Mouse (Mus musculus) embryonic facial prominence, embryonic 12.5 days (tissue): ENCODE measurements around the gene B3galnt2. TPM values are rescaled to one million over a fixed set of nuclear protein-coding genes. Genes with fewer than 3 reads are reported as not detected.
"Not testable (repeated sequence)": the region's sequence is repeated elsewhere in the genome, so short reads cannot be mapped to it uniquely, and the experiment has no call there.

Source experiments
- ATAC-seq: fragments of 200-750 bp; cut with Nextera tagmentation; 2 replicates; pipeline ENCODE4 v1.8.0; 2017; ENCODE audit not compliant: insufficient number of reproducible peaks, insufficient read depth, low FRiP score, low TSS enrichment
- H3K27ac ChIP-seq: fragments of 300-500 bp; sonication (generic); 2 replicates; pipeline ENCODE4 v1.5.1; 2016; ENCODE audit warnings: mild to moderate bottlenecking
- H3K27me3 ChIP-seq: fragments of 300-500 bp; sonication (generic); 2 replicates; pipeline ENCODE4 v1.6.1; 2016; ENCODE audit warnings: mild to moderate bottlenecking, moderate library complexity
- H3K36me3 ChIP-seq: fragments of 300-500 bp; sonication (generic); 2 replicates; pipeline ENCODE4 v1.6.1; 2016; ENCODE audit warnings: mild to moderate bottlenecking
- H3K4me1 ChIP-seq: fragments of 300-500 bp; sonication (generic); 2 replicates; pipeline ENCODE4 v1.6.1; 2016
- H3K4me2 ChIP-seq: fragments of 300-500 bp; sonication (generic); replicated peaks from 2 replicates; pipeline ENCODE4 v1.6.1; 2016; ENCODE audit warnings: mild to moderate bottlenecking, moderate library complexity
- H3K4me3 ChIP-seq: fragments of 300-500 bp; sonication (generic); 2 replicates; pipeline ENCODE4 v1.5.1; 2016; ENCODE audit warnings: mild to moderate bottlenecking
- H3K9ac ChIP-seq: fragments of 300-500 bp; sonication (generic); 2 replicates; pipeline ENCODE4 v1.6.1; 2016; ENCODE audit warnings: mild to moderate bottlenecking, moderate library complexity
- H3K9me3 ChIP-seq: fragments of 300-500 bp; sonication (generic); 2 replicates; pipeline ENCODE4 v1.6.1; 2016; ENCODE audit warnings: mild to moderate bottlenecking, moderate library complexity
- WGBS: fragments of 180-500 bp; shearing (Covaris S2); methylation state at CpG from one replicate; pipeline ENCODE4 v1.1.7; 2016; 5-methylcytosine and 5-hydroxymethylcytosine counted together
- polyA plus RNA-seq: library from polyadenylated mRNA; unstranded; fragments of >200 nt; fragmentation: Nextera tagmentation; extraction: Ambion mirVana; gene quantifications from 2 replicates; pipeline ENCODE4 v1.2.1, GENCODE M21; 2016

B3galnt2 gene
- polyA plus RNA-seq, 1 experiment from 2014 or later, result 45.6 TPM

DNA sequence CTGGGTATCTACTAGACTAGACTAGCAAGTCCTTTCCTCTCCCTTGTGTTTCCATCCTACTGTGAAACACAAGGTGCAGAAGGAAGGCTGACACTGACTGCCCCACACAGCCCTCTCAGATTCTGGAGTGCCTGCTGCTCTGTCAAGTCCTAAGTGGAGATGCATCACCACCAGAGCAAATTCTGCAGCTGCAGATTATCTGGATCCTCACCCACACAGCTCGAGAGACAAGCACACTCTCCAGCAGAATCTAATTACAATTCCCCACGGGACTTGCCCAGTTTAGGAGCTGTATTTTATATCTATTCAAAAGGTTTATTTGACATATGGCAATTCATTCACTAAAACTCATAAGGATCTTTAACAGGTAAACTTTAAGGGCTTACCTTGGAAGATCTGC, 51.8 kb downstream of the B3galnt2 start:
- H3K4me3 ChIP-seq, result no peak overlapping the region
- no peaks in the 10 kb centered on the region for H3K4me1 ChIP-seq
- no peaks in the 10 kb centered on the region for H3K9me3 ChIP-seq
- no peak for ATAC-seq
- WGBS, result 68% methylated on average over 2 of the region's 2 CpGs
- no peak overlapping the region for H3K9ac ChIP-seq
- H3K27me3 ChIP-seq, result no peaks in the 10 kb centered on the region
- H3K36me3 ChIP-seq, result peaks cover 38% of the 10 kb centered on the region
- H3K4me2 ChIP-seq, result no peak overlapping the region
- no peak overlapping the region for H3K27ac ChIP-seq

DNA sequence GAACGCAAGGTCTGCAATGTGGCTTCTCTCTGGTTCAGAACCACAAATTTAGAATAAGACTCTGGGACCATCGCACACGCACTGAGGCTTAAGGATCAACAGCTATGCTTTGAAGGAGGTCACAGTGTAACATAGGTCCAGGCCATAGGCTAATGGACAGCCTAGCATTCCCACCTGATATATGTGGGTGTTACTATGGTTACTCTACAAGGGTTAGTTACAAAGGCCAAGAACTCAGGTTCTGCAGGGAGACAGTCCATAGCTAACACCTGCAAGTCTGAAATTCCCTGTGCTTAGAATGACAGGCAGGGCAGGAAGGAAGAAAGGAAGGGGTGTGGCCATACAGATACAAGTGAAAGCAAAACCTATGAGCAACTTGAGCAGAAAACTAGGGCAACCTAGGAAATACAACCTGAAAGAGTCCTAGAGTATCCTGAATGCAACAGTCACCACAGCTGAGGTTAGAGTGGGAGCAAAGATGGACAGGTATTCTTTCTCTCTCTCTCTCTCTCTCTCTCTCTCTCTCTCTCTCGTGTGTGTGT, 57.3 kb downstream of the B3galnt2 start:
- Histone ChIP-seq H3K27me3 (no peaks in the 10 kb centered on the region), H3K36me3 (peaks cover 47% of the 10 kb centered on the region), H3K4me3 (no peak overlapping the region), H3K27ac (no peak overlapping the region), H3K4me2 (no peak overlapping the region), H3K4me1 (no peaks in the 10 kb centered on the region), H3K9ac (no peak overlapping the region), H3K9me3 (no peaks in the 10 kb centered on the region)
- no peak for ATAC-seq
- WGBS, result 91% methylated on average over 4 of the region's 4 CpGs

DNA sequence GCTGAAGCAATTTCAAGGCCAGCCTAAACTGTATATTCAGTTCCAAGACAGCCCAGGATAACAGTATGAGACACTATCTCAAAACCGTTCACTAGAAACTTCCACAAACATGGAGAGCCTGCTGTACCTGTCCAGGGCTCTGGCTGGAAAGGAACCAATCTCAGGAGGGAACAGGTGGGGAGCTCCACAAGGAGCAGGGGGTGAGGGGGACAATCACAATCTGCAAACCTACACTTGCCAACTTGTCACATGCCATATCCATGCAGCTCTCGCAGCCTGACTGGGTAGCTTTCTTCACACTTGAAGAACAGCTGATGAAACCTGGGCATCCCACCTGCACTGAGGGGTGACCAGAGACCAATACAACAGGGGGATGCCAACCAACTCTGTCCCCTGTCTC, 59.7 kb downstream of the B3galnt2 start:
- WGBS, result 95% methylated on average over 2 of the region's 2 CpGs
- no peak for ATAC-seq
- H3K4me3 ChIP-seq, result no peak overlapping the region
- H3K4me1 ChIP-seq, result no peaks in the 10 kb centered on the region
- H3K9ac ChIP-seq, result no peak overlapping the region
- H3K4me2 ChIP-seq, result no peak overlapping the region
- no peaks in the 10 kb centered on the region for H3K9me3 ChIP-seq
- no peaks in the 10 kb centered on the region for H3K27me3 ChIP-seq
- H3K27ac ChIP-seq, result no peak overlapping the region
- H3K36me3 ChIP-seq, result peaks cover 53% of the 10 kb centered on the region

DNA sequence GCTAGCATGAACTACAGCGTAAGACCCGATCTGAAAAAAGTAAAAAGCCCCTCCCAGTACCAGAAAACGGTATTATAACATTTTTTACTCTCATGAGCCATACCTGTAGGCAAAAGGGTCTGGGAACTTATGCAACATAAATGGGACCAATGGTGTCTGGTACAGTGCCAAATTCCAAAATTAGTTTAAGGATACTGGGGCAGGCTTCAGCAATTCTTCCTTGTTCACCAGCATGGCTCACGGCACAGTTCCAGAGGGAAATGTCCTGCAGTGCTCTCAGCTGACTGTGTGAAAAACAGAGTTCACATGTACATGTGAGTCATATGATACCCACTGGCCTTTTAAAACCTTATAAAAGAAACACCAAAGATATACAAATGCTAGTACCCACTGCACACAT, 60.3 kb downstream of the B3galnt2 start:
- no peak overlapping the region for H3K4me3 ChIP-seq
- no peaks in the 10 kb centered on the region for H3K27me3 ChIP-seq
- no peak overlapping the region for H3K4me2 ChIP-seq
- H3K4me1 ChIP-seq, result no peaks in the 10 kb centered on the region
- no peak overlapping the region for H3K9ac ChIP-seq
- H3K27ac ChIP-seq, result no peak overlapping the region
- peaks cover 50% of the 10 kb centered on the region for H3K36me3 ChIP-seq
- WGBS, result 92% methylated on average over 4 of the region's 4 CpGs
- H3K9me3 ChIP-seq, result no peaks in the 10 kb centered on the region
- ATAC-seq, result no peak

DNA sequence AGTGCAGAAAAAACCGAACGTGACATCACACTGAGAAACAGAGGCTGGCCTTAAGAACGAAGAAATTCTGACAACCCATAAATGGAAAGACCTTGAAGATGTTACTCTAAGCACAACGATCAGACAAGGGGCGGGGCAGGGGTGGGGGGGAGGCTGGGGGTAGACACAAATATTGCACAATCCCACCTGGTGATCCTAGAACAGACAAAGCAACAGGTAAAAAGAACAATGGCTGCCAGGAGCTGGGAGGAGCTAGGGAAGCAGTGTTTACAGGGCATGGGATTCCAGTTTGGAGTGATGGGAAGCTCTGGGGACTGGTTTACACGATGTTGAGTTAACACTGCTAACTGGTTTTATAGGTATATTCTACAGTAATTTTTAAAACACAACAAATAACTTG, 61.3 kb downstream of the B3galnt2 start:
- no peak overlapping the region for H3K9ac ChIP-seq
- H3K4me3 ChIP-seq, result no peak overlapping the region
- peaks cover 53% of the 10 kb centered on the region for H3K36me3 ChIP-seq
- ATAC-seq, result no peak
- H3K9me3 ChIP-seq, result no peaks in the 10 kb centered on the region
- H3K27me3 ChIP-seq, result no peaks in the 10 kb centered on the region
- H3K27ac ChIP-seq, result no peak overlapping the region
- H3K4me1 ChIP-seq, result no peaks in the 10 kb centered on the region
- H3K4me2 ChIP-seq, result no peak overlapping the region
- 91% methylated on average over 6 of the region's 6 CpGs for WGBS

DNA sequence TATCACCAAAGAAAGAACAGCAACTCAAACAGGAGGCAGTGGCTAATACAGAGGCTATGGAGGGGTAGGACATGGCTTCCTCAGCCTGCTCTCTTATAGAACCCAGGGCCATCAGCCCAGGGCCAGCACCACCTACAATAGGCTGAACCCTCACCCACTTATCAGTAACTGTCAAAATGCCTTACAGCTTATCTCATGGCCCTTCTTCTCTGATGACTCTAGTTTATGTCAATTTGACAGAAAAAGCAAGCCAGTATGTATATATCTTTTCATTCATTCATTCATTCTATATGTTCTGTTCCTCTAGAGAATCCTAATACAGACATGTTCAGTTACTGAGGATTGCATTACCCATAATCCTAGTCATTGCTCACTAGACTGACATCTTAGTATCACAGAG, 64.0 kb downstream of the B3galnt2 start:
- Histone ChIP-seq H3K9me3 (no peaks in the 10 kb centered on the region), H3K27ac (no peak overlapping the region), H3K4me2 (no peak overlapping the region), H3K4me1 (no peaks in the 10 kb centered on the region), H3K36me3 (peaks cover 33% of the 10 kb centered on the region), H3K27me3 (no peaks in the 10 kb centered on the region), H3K4me3 (no peak overlapping the region), H3K9ac (no peak overlapping the region)
- no peak for ATAC-seq

DNA sequence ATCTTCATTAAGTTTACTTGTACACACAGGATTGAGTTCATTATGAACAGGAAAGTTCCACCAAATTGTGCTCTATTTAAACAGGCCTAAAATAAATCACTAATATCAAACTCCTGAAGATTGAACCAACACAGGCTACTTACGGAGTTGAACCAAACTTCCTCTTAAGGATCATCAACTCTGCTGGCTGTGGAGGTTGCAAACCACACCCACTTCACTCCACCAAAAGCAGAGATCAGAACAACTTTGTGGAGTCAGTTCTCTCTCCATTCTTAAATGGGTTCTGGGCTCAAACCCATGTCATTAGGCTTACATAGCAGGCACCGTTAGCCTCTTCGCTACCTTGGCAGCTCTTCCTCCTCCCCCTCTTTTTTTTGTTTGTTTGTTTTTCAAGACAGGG, 64.6 kb downstream of the B3galnt2 start:
- WGBS, result 92% methylated on average over 3 of the region's 3 CpGs

DNA sequence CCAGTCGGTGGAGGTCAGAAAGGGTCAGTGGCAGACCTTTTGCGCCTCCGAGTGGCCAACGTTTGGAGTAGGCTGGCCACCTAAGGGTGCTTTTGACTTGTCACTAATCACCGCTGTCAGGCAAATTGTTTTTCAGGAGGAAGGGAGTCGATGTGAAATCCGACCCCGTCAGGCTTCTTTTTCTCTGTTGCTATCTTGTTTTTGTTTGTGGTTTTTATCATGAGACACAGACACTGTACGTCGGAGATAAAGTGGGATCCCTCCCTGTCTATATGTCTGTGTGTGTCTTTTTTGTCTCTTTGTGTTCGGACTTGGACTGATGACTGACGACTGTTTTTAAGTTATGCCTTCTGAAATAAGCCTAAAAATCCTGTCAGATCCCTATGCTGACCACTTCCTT, 67.1 kb downstream of the B3galnt2 start:
- H3K9me3 ChIP-seq, H3K27me3 ChIP-seq, H3K27ac ChIP-seq, ATAC-seq, H3K4me3 ChIP-seq, H3K4me1 ChIP-seq, H3K9ac ChIP-seq, H3K4me2 ChIP-seq: not testable (repeated sequence)
- 79% methylated on average over 11 of the region's 12 CpGs for WGBS
- peaks cover 18% of the 10 kb centered on the region; the same call in 1 of the 2 replicates for H3K36me3 ChIP-seq

More for the DNA sequence above, 64.6 kb downstream of the B3galnt2 start:
- Histone ChIP-seq H3K4me3 (no peak overlapping the region), H3K9me3 (no peaks in the 10 kb centered on the region), H3K36me3 (peaks cover 29% of the 10 kb centered on the region), H3K27ac (no peak overlapping the region), H3K27me3 (no peaks in the 10 kb centered on the region), H3K9ac (no peak overlapping the region), H3K4me1 (no peaks in the 10 kb centered on the region), H3K4me2 (no peak overlapping the region)
- no peak for ATAC-seq

DNA sequence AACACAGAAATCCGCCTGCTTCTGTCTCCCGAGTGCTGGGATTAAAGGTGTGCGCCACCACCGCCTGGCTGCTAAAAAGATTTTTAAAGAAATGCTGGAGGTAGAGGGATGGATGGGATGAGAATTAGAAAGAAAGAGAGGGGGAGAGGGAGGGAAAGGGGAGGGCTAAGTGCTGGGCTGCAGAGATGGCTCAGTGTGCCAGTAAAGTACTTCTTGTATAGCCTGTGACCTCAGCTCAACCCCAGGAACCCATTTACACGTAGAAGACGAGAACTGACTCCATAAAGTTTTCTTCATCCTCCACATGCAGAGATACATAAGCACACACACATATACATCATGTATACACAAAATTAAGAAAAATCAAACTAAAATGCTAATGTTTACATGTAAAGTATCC, 71.3 kb downstream of the B3galnt2 start:
- H3K27ac ChIP-seq, result no peak overlapping the region
- H3K4me1 ChIP-seq, result no peaks in the 10 kb centered on the region
- 92% methylated on average over 6 of the region's 6 CpGs for WGBS
- H3K9ac ChIP-seq, result no peak overlapping the region
- no peak overlapping the region for H3K4me3 ChIP-seq
- peaks cover 25% of the 10 kb centered on the region for H3K36me3 ChIP-seq
- ATAC-seq, result no peak
- no peaks in the 10 kb centered on the region for H3K9me3 ChIP-seq
- H3K27me3 ChIP-seq, result no peaks in the 10 kb centered on the region
- H3K4me2 ChIP-seq, result no peak overlapping the region

DNA sequence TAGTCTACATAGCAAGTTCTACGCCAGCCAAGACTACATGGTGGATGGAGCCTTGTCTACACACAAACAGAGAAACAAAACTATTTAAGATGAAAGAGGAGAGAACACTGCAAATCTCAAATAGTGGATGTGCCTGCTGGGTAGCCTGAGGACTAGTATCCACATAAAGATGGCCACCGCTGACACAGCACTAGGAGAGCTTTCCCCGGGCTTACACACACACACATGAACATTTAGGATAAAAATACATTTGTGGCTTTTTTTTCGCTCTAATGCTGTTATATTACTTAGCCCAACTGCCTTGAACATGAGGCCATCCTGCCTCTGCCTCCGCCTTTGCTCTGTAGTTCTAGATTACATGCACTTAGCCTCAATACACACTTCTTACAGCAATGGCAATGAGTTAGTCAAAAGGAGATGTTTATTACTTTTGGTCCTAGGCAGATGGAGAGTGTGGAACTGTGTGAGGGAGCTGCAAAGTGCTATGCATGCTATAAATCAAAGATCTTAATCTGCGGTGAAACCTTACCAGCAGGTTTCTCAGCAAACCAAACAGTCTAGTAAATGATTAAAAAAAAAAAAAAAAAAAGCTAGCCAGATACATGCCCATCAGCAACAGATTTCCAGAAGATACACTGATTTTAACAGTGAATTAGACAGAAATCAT, 72.0 kb downstream of the B3galnt2 start:
- Histone ChIP-seq H3K9me3 (no peaks in the 10 kb centered on the region), H3K27me3 (no peaks in the 10 kb centered on the region), H3K9ac (no peak overlapping the region), H3K4me2 (no peak overlapping the region), H3K4me1 (no peaks in the 10 kb centered on the region), H3K36me3 (peaks cover 25% of the 10 kb centered on the region), H3K27ac (no peak overlapping the region), H3K4me3 (no peak overlapping the region)
- no peak for ATAC-seq
- 92% methylated on average over 6 of the region's 6 CpGs for WGBS

DNA sequence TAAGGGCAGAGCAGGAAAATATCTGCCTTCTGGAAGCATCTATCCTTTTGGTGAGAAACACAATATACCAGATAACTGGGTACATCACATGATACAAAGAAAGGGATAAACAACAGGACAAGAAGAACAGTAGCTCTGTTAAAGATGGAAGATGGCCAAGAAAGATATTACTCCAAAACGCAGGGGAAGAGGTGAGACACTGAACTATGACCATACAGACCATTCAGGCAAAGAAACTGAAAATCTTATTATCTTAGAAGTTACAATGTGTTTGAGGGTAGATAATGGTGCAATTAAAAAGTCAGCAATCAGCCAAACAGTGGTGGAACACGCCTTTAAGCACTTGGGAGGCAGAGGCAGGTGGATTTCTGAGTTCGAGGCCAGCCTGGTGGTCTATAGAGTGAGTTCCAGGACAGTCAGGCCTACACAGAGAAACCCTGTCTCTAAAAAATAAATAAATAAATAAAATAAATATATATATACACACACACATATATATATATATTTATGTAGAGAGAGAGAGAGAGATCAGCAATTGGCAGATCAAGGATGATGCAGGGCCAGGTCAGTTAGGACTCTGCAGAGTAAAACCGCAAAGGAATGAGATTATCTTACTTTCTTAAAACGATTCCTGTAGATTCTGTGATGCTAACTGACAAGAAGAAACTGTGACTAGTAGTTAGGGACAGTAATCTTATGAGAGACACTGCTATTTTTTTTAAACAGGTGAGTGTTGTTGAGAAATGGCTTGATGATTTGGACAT, 79.2 kb downstream of the B3galnt2 start:
- H3K4me1 ChIP-seq, result peaks cover 4% of the 10 kb centered on the region; the same call in 1 of the 2 replicates
- no peak overlapping the region for H3K27ac ChIP-seq
- H3K27me3 ChIP-seq, result no peaks in the 10 kb centered on the region
- H3K4me3 ChIP-seq, result no peak overlapping the region
- H3K4me2 ChIP-seq, result no peak overlapping the region
- no peak for ATAC-seq
- no peak overlapping the region for H3K9ac ChIP-seq
- peaks cover 5% of the 10 kb centered on the region; the same call in 1 of the 2 replicates for H3K36me3 ChIP-seq
- WGBS, result 86% methylated on average over 5 of the region's 5 CpGs
- no peaks in the 10 kb centered on the region for H3K9me3 ChIP-seq

DNA sequence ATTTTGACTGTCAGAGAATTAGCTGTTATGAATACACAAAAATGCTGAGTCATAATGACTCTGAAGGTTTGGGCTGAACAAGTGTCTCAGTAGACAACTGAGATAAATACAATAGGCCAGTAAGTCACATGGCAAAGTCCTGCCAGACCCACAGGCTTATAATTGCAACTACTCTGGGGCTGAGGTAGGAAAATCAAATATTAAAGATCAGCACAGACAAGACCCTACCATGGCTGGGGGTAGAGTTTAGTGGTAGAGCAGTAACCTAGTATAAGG, 79.7 kb downstream of the B3galnt2 start:
- H3K27me3 ChIP-seq, result no peaks in the 10 kb centered on the region
- no peak overlapping the region for H3K4me3 ChIP-seq
- peaks cover 2% of the 10 kb centered on the region; the same call in 1 of the 2 replicates for H3K36me3 ChIP-seq

More for the DNA sequence above, 79.7 kb downstream of the B3galnt2 start:
- Histone ChIP-seq H3K9me3 (no peaks in the 10 kb centered on the region), H3K9ac (no peak overlapping the region), H3K4me2 (no peak overlapping the region), H3K27ac (no peak overlapping the region), H3K4me1 (peaks cover 7% of the 10 kb centered on the region; the same call in 1 of the 2 replicates)
- no peak for ATAC-seq
